Mouse (Mus musculus) frontal cortex, postnatal 36 days (tissue): ENCODE measurements around the gene Spns3.
A peak's percentile ranks its signal among the peaks of the same experiment; 100 is the strongest.

ENCODE experiments used
- DNase-seq, 2 experiments: peaks; one replicate each; pipeline ENCODE4 v3.0.0; 2022; ENCODE audit warnings: low spot score in 2 of 2

Gene Spns3

GRCm38 (mm10) chr11:72518449-72518848 is 31.9 kb downstream of the Spns3 start:
- no peak for DNase-seq

- DNase-seq = no peak
Measured at GRCm38 (mm10) chr11:72514967-72515366, 35.3 kb downstream of the Spns3 start.

- no peak for DNase-seq
Measured at GRCm38 (mm10) chr11:72508651-72509050, 41.7 kb downstream of the Spns3 start.

DNA sequence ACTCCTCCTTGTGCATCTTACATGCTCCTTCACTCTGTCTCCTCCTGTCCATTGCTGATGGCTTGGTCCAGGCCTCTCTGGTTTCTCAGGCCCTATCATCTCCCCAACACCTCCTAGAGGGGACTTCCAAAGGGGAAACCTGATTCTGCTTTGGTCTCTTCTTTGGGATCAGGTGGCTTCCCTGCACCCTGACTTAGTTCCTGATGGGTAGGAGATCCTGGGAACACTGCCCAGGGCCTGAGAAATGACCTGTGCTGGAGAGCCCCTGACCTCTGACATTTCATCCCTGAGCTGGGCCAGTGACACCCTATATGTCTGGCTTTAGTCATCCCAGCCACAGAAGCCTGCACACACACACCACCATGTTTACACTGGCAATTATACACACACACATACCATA is 42.7 kb downstream of the Spns3 start:
- DNase-seq = no peak

DNA sequence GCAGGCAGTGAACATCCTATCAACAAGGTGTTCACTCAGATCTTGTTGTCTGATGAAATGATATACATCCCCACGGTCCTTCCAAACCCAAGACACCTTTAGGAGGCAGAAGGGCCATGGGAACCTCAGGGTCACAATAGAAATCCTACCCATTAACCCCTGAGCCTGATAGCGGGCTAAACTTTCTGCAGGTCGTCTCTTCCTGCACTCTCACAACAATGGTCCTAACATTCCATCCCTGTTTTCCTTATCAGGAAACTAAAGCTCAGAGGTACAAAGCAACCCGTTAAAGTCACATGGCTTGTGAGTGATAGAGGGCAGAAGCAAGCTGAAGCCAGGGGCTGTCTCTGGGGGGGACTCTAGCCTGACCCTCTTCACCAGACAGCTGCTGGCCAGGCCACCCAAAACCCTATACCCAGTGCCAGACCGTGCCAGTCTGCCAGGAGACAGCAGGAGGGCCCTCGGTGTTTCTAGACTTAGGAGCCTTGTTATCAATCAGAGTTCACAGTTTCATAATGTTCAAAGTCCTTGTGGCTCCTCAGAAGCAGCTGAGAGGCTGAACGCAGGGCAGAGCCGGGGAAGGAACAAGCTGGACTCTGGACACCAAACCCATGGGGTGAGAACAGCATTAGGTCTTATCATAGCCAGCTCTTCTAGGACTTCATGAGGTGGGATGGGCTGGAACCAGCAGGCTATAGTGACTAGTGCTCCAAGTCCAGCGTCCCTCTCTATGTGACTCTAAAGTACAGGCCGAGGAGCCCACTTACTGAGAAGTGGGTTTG is 46.1 kb downstream of the Spns3 start:
- DNase-seq = no peak

DNA sequence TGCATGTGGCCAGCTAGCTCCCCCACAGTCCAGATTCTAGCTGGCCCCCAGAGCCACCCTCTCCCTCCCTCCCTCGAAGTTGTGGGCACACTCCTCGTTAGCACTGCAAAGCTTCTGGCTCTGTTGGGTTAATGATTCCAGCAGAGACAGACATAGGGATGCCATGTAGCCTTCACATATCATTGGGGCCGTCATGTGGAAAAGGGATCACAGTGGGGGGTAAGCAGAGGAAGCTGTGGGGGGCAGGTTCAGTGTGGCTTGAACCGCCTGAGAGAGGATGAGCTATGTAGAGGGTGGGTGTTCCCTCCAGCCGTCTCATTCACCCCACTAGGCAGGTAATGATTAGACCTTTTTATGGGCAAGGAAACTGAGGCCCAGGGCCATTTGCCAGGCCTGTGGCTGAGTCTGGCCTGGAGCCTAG is 46.8 kb downstream of the Spns3 start:
- DNase-seq = no peak

DNA sequence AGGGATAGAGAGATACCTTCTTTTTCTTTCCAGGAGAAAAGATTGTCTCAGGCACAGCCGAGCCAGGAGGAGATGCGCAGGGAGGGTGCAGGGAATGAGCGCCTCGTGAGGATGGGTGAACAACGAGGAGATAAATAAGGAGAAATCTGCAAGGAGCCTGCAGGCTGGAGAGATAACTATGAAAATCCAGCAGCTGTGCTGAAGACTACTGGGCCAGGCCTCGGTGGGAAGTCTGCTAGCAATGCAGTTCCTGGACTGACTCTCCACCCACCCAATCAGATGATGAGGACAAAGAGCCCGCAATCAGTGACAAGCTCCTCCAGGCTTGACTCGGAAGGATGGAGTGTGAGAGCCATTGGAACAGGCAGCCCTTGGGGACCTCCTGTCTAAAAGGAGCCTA is 48.1 kb downstream of the Spns3 start:
- DNase-seq = peak; percentile 49

DNA sequence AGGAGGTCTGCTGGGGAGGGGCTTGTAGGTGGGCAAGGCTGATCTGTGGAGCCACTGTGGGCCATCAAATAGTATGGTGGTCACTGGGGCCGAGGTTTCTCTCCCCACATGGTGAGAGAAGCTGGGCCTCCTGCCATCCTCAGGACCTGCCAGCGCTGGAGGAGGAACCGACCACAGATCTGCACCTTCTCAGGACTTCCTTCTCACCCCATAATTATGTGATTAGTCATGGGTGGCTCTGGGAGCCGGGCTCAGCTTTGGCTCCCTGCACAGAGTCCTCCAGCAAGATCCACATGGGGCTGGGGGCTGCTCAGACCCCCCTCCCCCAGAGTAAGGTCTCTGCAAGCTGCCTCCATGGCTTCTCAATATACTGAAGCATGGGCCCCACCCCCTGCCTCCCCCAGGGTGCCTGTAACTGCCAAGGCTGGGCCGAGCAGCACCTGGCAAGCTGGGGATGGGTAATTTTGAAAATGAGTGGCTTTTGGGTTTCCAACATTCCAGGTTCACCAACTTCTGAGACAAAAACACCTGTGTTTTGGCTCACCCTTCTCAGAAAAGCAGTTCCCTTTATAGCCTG is 48.8 kb downstream of the Spns3 start:
- DNase-seq = no peak

- DNase-seq = no peak
Measured at GRCm38 (mm10) chr11:72500139-72500538, 50.2 kb downstream of the Spns3 start.

GRCm38 (mm10) chr11:72497367-72497766 is 52.9 kb downstream of the Spns3 start:
- no peak for DNase-seq

- no peak for DNase-seq
Measured at GRCm38 (mm10) chr11:72496775-72497174, 53.5 kb downstream of the Spns3 start.

GRCm38 (mm10) chr11:72496066-72496465 is 54.2 kb downstream of the Spns3 start:
- no peak for DNase-seq

DNA sequence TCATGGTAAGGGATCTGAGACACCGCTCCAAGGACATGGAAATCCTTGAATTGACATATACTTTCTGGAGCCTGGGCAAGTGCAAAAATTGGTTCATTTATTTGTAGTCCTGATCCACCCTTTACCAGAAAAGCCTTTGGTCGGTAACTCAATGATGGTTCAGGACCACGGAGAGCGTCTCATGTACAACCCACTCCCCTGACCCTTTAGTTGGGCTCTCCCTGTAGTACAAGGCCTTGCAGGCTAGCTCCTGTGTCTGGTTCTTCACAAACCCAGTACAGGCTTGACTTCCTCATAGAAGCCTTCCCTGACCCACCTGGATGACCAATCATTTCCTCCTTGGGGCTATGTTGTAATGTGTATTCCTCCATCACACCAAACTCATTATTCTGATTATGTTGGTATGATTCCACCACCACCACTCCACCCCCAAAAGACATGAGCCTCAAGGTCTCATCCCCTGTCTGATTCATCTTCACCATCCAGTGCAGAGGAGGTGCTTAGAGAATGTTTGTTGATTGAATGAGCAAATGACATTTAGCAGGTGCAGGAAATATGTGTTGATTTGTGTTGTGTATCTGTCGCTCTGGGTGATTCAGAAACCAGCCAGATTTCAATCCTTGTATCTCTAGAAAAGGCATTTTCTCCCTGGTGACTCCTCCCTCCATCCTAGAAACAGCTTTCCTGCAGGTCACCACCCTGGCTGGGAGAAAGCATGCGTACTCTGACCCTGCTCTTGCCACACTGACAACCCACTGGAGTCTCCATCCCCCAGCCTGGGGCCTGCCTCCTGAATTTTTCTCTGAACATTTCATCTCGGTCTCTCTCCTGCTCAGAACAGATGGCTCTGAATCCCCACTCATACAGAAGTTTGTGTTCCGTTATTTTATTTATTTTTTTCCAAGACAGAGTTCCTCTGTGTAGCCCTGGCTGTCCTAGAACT is 56.0 kb downstream of the Spns3 start:
- no peak for DNase-seq

DNA sequence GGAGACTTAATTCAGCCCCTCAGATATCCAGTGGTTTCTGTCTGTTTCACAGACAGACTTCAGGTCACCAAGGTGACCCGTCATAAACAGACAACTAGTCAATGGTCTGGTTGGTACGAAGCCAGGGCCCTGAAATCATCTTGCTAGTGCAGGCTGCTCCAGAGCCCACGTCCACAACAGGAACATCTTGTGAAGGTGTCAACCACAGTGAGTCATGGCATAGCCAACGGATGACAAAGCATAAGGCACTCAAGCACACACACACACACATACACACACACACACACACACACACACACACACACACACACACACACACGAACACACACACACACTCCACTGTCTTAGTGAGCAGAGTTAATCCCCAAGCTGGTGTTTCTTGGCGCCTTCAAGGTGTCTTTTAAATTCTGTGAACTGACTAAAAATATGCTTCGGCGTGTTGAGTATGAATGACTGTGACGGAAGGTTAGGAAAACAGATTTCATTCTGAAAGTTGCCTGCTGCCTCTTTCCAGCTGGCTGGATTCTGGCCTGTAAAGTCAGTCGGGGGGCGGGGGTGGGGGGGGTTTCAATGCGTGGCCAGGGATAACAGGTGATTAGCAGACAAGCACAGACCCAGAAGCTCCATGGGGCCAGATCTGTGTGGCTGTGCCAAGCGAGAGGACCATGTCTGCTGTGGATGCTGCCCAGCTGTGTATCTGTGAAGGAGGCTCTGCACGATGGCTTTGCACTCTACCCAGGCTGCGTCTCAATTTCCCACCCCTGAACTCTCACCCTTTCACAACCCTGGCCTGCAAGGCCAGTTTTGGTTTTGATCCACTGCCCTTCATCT is 59.0 kb downstream of the Spns3 start:
- peak; percentile 58 to 68 for DNase-seq

DNA sequence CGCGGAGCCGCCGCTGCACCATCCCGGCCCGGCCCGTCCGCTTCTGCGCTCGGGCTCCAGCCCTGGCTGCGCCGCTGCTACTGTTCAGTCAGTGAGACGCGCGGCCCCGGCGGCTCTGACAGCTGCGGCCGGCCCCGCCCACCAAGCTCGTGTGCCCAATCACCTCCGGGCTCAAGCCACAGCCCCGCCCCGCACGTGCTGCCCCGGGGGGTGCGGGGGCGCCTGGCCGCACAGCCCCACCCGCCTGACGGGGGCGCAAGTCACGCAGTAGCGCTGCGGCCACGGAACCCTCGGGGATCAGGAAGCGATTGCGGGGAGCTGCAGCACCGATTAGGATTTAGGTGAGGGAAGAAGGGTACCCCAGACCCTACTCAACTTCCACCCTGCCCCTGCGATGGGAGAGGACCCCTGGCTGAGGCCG is 60.4 kb downstream of the Spns3 start, which contains the start of gene Spns2:
Spns2 (minus strand) TSS at position 24 of the 421 bp plus-strand sequence.
- peak; percentile 91 to 94 for DNase-seq

DNA sequence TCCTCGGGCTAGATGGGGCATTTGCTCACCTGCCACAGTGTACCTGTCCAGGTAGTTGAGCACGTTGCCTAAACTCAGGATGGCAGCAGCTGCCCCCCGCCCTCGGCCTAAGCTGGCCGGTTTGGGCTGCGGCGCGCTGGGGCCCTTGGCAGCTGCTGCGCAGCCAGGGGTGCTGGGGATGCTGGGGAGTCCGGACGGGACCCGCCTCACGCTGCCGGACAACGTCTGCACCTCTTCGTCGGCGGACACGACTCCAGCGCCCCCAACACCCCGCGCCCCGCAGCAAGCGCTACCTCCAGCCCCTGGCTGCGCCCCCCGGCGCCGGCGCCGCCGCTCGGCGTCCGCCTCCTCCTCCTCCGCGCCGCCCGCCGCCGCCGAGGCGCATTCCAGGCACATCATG is 60.9 kb downstream of the Spns3 start:
- DNase-seq = no peak

- DNase-seq = peak; percentile 75 to 80
Measured at GRCm38 (mm10) chr11:72488753-72489271, 61.5 kb downstream of the Spns3 start.

DNA sequence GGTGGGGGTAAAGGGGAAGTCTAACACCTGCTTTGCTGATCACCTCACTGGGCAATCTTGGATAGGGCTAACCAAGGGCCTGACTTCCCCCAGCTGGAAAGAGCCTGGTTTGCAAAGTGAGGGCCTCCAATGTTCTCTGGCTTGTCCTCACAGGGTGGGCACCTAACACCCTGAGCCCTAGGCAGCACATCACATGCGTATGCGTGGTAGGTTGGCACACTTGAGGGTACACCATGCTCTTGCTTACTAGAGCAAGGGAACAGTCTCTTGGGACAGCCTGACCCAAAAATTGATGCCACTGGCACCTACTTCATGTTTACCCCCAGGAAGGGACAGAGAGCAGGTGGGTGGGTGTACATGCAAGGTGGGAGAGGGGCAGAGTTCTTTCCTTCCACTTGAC is 62.6 kb downstream of the Spns3 start:
- DNase-seq = no peak

DNA sequence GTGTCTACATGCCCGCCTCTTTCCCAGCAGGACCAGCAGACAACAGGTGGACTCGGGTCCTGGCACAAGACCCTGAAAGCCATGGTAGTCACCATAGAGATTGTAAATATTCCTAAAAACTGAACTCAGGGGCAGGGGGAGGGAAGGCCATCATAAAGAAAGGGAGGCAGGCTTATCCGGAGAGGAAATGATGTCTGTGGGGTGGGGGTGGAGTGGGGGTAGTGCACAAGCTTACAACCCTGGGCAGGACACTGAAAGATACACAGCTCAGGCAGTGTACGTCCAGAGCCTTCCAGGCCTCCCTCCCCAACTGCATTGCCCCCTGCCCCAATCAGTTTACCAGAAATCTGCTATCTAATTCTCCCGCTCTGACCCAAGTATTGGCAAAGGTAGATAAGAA is 63.1 kb downstream of the Spns3 start:
- DNase-seq = no peak

DNA sequence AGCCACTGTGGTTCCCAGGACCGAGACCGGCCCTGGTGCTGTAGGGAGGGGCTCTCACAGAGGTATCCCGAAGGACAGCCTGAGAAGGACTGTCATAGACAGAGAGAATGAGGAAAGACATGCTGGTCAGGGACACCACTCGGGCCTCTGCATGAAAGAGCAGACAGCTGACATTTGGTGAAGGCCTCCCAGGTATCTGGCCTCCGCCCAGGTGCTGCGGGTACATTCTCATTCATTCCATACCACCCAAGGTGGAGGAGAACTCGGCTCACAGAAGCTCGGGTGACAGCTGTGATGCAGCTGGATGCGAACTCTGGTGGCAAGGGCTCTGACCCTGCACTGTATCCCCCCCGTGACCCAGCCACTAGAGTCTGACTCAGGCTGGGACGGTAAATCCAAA is 64.3 kb downstream of the Spns3 start:
- no peak for DNase-seq

- DNase-seq = no peak
Measured at GRCm38 (mm10) chr11:72485157-72485556, 65.1 kb downstream of the Spns3 start.
